Mouse (Mus musculus): ENCODE measurements around the gene Nos1.

- TF ChIP-seq POLR2A (IDR thresholded peaks at IDR 0.05; ENCODE audit: borderline replicate concordance, extremely low read depth, low read depth, low read length), result no peak
- no peak for TF ChIP-seq CTCF (IDR thresholded peaks at IDR 0.05; ENCODE audit: insufficient read depth, low read length)
Measured at GRCm38 (mm10) chr5:117999061-117999460, 218.2 kb downstream of the Nos1 start.

All from lung, adult 2 months (tissue).